Mouse (Mus musculus) brain, adult 2 months (tissue): ENCODE results near the gene Srgap1.

Experiments
- DNase-seq: peaks from one replicate; pipeline ENCODE4 v3.0.0; 2011; ENCODE audit warnings: low read depth, low spot score

Srgap1 gene

GRCm38 (mm10) chr10:122046904-122047726 lies at the start of gene Srgap1:
Srgap1 (minus strand) TSS chr10:122047315.
- DNase-seq: peak; percentile 70

GRCm38 (mm10) chr10:122096462-122096979 lies 49.4 kb upstream of the Srgap1 start:
- DNase-seq: peak; percentile 69

GRCm38 (mm10) chr10:122090472-122090871 lies 43.4 kb upstream of the Srgap1 start:
- peak; percentile 43 for DNase-seq

- DNase-seq: no peak
Observed at GRCm38 (mm10) chr10:122081352-122081751, 34.2 kb upstream of the Srgap1 start.

GRCm38 (mm10) chr10:122069153-122069552 lies 22.0 kb upstream of the Srgap1 start:
- DNase-seq: peak; percentile 41

GRCm38 (mm10) chr10:122055826-122056225 lies 8.7 kb upstream of the Srgap1 start:
- DNase-seq: no peak

GRCm38 (mm10) chr10:122054535-122054934 lies 7.4 kb upstream of the Srgap1 start:
- peak; percentile 38 for DNase-seq

- peak; percentile 94 for DNase-seq
Observed at GRCm38 (mm10) chr10:122051831-122052230, 4.7 kb upstream of the Srgap1 start.

GRCm38 (mm10) chr10:122047727-122048365 lies 731 bp upstream of the Srgap1 start:
- peak; percentile 65 for DNase-seq

GRCm38 (mm10) chr10:122046511-122046903 lies 608 bp downstream of the Srgap1 start:
- DNase-seq: no peak

- no peak for DNase-seq
Observed at GRCm38 (mm10) chr10:122045946-122046345, 1.2 kb downstream of the Srgap1 start.

GRCm38 (mm10) chr10:122044926-122045325 lies 2.2 kb downstream of the Srgap1 start:
- DNase-seq: no peak

GRCm38 (mm10) chr10:122040372-122040771 lies 6.7 kb downstream of the Srgap1 start:
- no peak for DNase-seq

- no peak for DNase-seq
Observed at GRCm38 (mm10) chr10:122039566-122039965, 7.5 kb downstream of the Srgap1 start.

- DNase-seq: peak; percentile 72
Observed at GRCm38 (mm10) chr10:122038554-122038953, 8.6 kb downstream of the Srgap1 start.

- no peak for DNase-seq
Observed at GRCm38 (mm10) chr10:122033271-122033670, 13.8 kb downstream of the Srgap1 start.

- no peak for DNase-seq
Observed at GRCm38 (mm10) chr10:122030420-122030819, 16.7 kb downstream of the Srgap1 start.

GRCm38 (mm10) chr10:122029738-122030137 lies 17.4 kb downstream of the Srgap1 start:
- no peak for DNase-seq

GRCm38 (mm10) chr10:122025198-122025597 lies 21.9 kb downstream of the Srgap1 start:
- no peak for DNase-seq

GRCm38 (mm10) chr10:122020906-122021305 lies 26.2 kb downstream of the Srgap1 start:
- DNase-seq: no peak

- DNase-seq: no peak
Observed at GRCm38 (mm10) chr10:122020255-122020654, 26.9 kb downstream of the Srgap1 start.

GRCm38 (mm10) chr10:122018594-122019048 lies 28.5 kb downstream of the Srgap1 start:
- DNase-seq: peak; percentile 31

- DNase-seq: no peak
Observed at GRCm38 (mm10) chr10:122017743-122018142, 29.4 kb downstream of the Srgap1 start.
